Mouse (Mus musculus) cerebellum, adult 9-10 months (tissue): Measurements from ENCODE around the gene Srm.

Experiments used
- DNase-seq: peaks from one replicate; pipeline ENCODE4 v3.0.0; 2022

Gene Srm

DNA sequence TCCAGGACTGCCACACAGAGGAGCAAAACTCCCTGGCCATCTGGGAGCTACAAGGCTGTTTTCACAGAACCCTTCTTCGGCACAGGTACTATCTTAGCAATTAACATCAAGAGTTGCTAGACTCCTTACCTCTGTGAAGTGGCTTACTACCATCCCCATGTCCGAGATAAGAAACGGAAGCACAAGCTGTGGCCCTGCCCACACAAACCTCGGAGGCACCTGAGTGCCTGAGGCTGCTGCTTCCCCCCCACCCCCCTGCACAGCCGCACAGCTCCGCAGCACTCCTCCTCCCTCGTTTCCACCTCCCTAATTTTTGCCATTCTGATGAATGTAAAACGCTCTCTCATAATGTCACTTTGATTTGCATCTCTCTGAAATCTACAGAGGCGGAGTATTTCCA, 47.0 kb downstream of the Srm start:
- DNase-seq = no peak

GRCm38 (mm10) chr4:148639455-148639854, 48.2 kb downstream of the Srm start:
- no peak for DNase-seq

- DNase-seq = no peak
Observed at GRCm38 (mm10) chr4:148641121-148641520, 49.8 kb downstream of the Srm start.

- no peak for DNase-seq
Observed at GRCm38 (mm10) chr4:148643291-148644156, 52.2 kb downstream of the Srm start, which contains the start of gene Gm572. Gene Gm572, plus strand, starts transcription at chr4:148643317.

DNA sequence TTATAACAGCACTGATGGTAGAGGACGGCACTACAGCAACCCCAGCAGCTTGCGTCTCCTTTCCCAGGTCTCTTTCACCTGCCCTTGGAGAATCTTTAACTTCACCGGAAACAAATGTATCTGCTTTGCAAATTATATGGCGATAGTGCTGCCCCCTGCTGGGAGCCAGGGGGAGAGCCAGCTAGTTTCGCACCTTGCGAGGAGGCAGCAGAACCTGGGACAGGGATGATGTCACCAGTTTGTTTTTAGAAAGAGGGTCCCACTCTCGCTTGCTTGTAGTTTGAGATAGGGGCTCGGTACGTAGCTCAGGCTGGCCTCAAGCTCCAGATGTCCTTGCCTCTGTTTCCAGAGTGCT, 52.8 kb downstream of the Srm start:
- DNase-seq = peak; percentile 72
